Mouse (Mus musculus) midbrain, embryonic 13.5 days (tissue): ENCODE data around the gene Vmn1r67. TPM values are rescaled to one million over a fixed set of nuclear protein-coding genes. Genes with fewer than 3 reads are reported as not detected.

Source experiments
- ATAC-seq: fragments of 200-750 bp; cut with Nextera tagmentation; 2 replicates; pipeline ENCODE4 v1.8.0; 2017; ENCODE audit warnings: mild to moderate bottlenecking, moderate TSS enrichment, moderate library complexity
- H3K27ac ChIP-seq: fragments of 300-500 bp; sonication (generic); 2 replicates; pipeline ENCODE4 v1.5.1; 2015; ENCODE audit warnings: inconsistent platforms, mild to moderate bottlenecking, moderate library complexity
- H3K27me3 ChIP-seq: fragments of 300-500 bp; sonication (generic); 2 replicates; pipeline ENCODE4 v1.6.1; 2015; ENCODE audit warnings: mild to moderate bottlenecking, inconsistent platforms
- H3K36me3 ChIP-seq: fragments of 300-500 bp; sonication (generic); 2 replicates; pipeline ENCODE4 v1.6.1; 2015; ENCODE audit warnings: mild to moderate bottlenecking, inconsistent platforms
- H3K4me1 ChIP-seq: fragments of 300-500 bp; sonication (generic); replicated peaks from 2 replicates; pipeline ENCODE4 v1.6.1; 2015; ENCODE audit warnings: inconsistent platforms
- H3K4me2 ChIP-seq: fragments of 300-500 bp; sonication (generic); replicated peaks from 2 replicates; pipeline ENCODE4 v1.6.1; 2015; ENCODE audit warnings: moderate library complexity, mild to moderate bottlenecking, inconsistent platforms
- H3K4me3 ChIP-seq: fragments of 300-500 bp; sonication (generic); replicated peaks from 2 replicates; pipeline ENCODE4 v1.5.1; 2015; ENCODE audit warnings: mild to moderate bottlenecking, inconsistent platforms
- H3K9ac ChIP-seq: fragments of 300-500 bp; sonication (generic); replicated peaks from 2 replicates; pipeline ENCODE4 v1.6.1; 2015; ENCODE audit warnings: mild to moderate bottlenecking, inconsistent platforms
- H3K9me3 ChIP-seq: fragments of 300-500 bp; sonication (generic); 2 replicates; pipeline ENCODE4 v1.6.1; 2016; ENCODE audit warnings: mild to moderate bottlenecking, inconsistent platforms
- WGBS: fragments of 180-500 bp; shearing (Covaris S2); methylation state at CpG from one replicate; pipeline ENCODE4 v1.1.7; 2015; 5-methylcytosine and 5-hydroxymethylcytosine counted together
- polyA plus RNA-seq: library from polyadenylated mRNA; unstranded; fragments of >200 nt; fragmentation: Nextera tagmentation; extraction: Ambion mirVana; gene quantifications from 2 replicates; pipeline ENCODE4 v1.2.1, GENCODE M21; 2015

Vmn1r67 gene
- not detected in 2 replicates for polyA plus RNA-seq

- H3K9ac ChIP-seq, result no peak within 1 kb of the TSS
- H3K36me3 ChIP-seq, result no peaks in the 10 kb centered on the region
- H3K9me3 ChIP-seq, result peaks cover 13% of the 10 kb centered on the region; the same call in 1 of the 2 replicates
- ATAC-seq, result no peak
- no peak within 1 kb of the TSS for H3K4me2 ChIP-seq
- no peaks in the 10 kb centered on the region for H3K27me3 ChIP-seq
- H3K4me3 ChIP-seq, result no peak within 1 kb of the TSS
- no peaks in the 10 kb centered on the region for H3K4me1 ChIP-seq
- no peak within 1 kb of the TSS for H3K27ac ChIP-seq
Observed at GRCm38 (mm10) chr7:10443031-10443430, at the start of gene Vmn1r67. TSS of gene Vmn1r67 (plus strand) at chr7:10443331.

- no peak for ATAC-seq
- H3K36me3 ChIP-seq, result no peaks in the 10 kb centered on the region
- H3K4me3 ChIP-seq, result no peak overlapping the region
- no peaks in the 10 kb centered on the region for H3K4me1 ChIP-seq
- no peak overlapping the region for H3K9ac ChIP-seq
- H3K27ac ChIP-seq, result no peak overlapping the region
- H3K27me3 ChIP-seq, result no peaks in the 10 kb centered on the region
- no peak overlapping the region for H3K4me2 ChIP-seq
- 70% methylated on average over 3 of the region's 3 CpGs for WGBS
- H3K9me3 ChIP-seq, result peaks cover 15% of the 10 kb centered on the region; the same call in 1 of the 2 replicates
Observed at GRCm38 (mm10) chr7:10458166-10458565, 15.0 kb downstream of the Vmn1r67 start.

- Histone ChIP-seq H3K9me3 (0 out of 2 replicates have a peak, but pooled peaks cover 6% of the 10 kb centered on the region), H3K27me3 (no peaks in the 10 kb centered on the region), H3K9ac (no peak overlapping the region), H3K4me1 (no peaks in the 10 kb centered on the region), H3K36me3 (no peaks in the 10 kb centered on the region), H3K4me2 (no peak overlapping the region), H3K27ac (no peak overlapping the region), H3K4me3 (no peak overlapping the region)
- ATAC-seq, result peak; percentile 68; the same call in 1 of the 2 replicates
Observed at GRCm38 (mm10) chr7:10479813-10480212, 36.7 kb downstream of the Vmn1r67 start.

GRCm38 (mm10) chr7:10480588-10481233, 37.6 kb downstream of the Vmn1r67 start:
- Histone ChIP-seq H3K4me2 (peak overlapping the region; percentile 34), H3K9ac (no peak overlapping the region), H3K27ac (no peak overlapping the region), H3K36me3 (no peaks in the 10 kb centered on the region), H3K27me3 (no peaks in the 10 kb centered on the region), H3K4me1 (no peaks in the 10 kb centered on the region), H3K9me3 (0 out of 2 replicates have a peak, but pooled peaks cover 6% of the 10 kb centered on the region), H3K4me3 (peak overlapping the region; percentile 32)
- WGBS, result 73% methylated on average over 18 of the region's 18 CpGs
- peak; percentile 75 for ATAC-seq

- peak; percentile 98 for ATAC-seq
- WGBS, result 2% methylated on average over 33 of the region's 33 CpGs
- Histone ChIP-seq H3K9ac (peak within 1 kb of the TSS; percentile 81), H3K4me1 (peaks cover 25% of the 10 kb centered on the region), H3K27ac (peak within 1 kb of the TSS; percentile 70), H3K36me3 (peaks cover 33% of the 10 kb centered on the region), H3K4me3 (peak within 1 kb of the TSS; percentile 62), H3K27me3 (no peaks in the 10 kb centered on the region), H3K9me3 (no peaks in the 10 kb centered on the region), H3K4me2 (peak within 1 kb of the TSS; percentile 79)
Observed at GRCm38 (mm10) chr7:10494786-10495521, 51.8 kb downstream of the Vmn1r67 start, which contains the start of gene Zik1. TSS of gene Zik1 (minus strand) at chr7:10495394.

GRCm38 (mm10) chr7:10495578-10495977, 52.4 kb downstream of the Vmn1r67 start:
- Histone ChIP-seq H3K4me2 (peak overlapping the region; percentile 79), H3K9me3 (no peaks in the 10 kb centered on the region), H3K4me3 (peak overlapping the region; percentile 62), H3K4me1 (peaks cover 25% of the 10 kb centered on the region), H3K27me3 (no peaks in the 10 kb centered on the region), H3K36me3 (peaks cover 27% of the 10 kb centered on the region), H3K27ac (no peak overlapping the region), H3K9ac (0 out of 2 replicates have a peak overlapping the region, but pooled peaks have one; percentile 10)
- ATAC-seq, result no peak; the same call in 1 of the 2 replicates
- 28% methylated on average over 6 of the region's 6 CpGs for WGBS

Other genes starting within 250 kb of the Vmn1r67 start
- not detected in 2 replicates for gene Vmn1r66, start 165.3 kb upstream of the Vmn1r67 start, polyA plus RNA-seq
- gene Zik1, start 52.1 kb downstream of the Vmn1r67 start, polyA plus RNA-seq, result 58.0 and 61.8 TPM in 2 replicates
- gene Vmn1r68, start 115.2 kb downstream of the Vmn1r67 start, polyA plus RNA-seq, result not detected in 2 replicates
- gene Vmn1r69, start 170.3 kb downstream of the Vmn1r67 start, polyA plus RNA-seq, result not detected in 2 replicates
- not detected in 2 replicates for gene Vmn1r70, start 188.2 kb downstream of the Vmn1r67 start, polyA plus RNA-seq
- not detected in 2 replicates for gene Nlrp4b, start 244.5 kb downstream of the Vmn1r67 start, polyA plus RNA-seq